Mouse (Mus musculus) A20 (cell line): Measurements from ENCODE around the gene Asb6.

Source experiments
- DNase-seq: peaks from one replicate; pipeline ENCODE4 v3.0.0-alpha.2; 2011; ENCODE audit warnings: low read depth, low spot score

Asb6 gene

GRCm38 (mm10) chr2:30796382-30796781 is 33.8 kb downstream of the Asb6 start:
- peak; percentile 62 for DNase-seq

GRCm38 (mm10) chr2:30795889-30796275 is 34.3 kb downstream of the Asb6 start:
- DNase-seq = no peak

- no peak for DNase-seq
These were observed 34.8 kb downstream of the Asb6 start for GRCm38 (mm10) chr2:30795271-30795888.

GRCm38 (mm10) chr2:30794179-30795108 is 35.7 kb downstream of the Asb6 start:
- DNase-seq = peak; percentile 92

- DNase-seq = no peak
These were observed 38.1 kb downstream of the Asb6 start for GRCm38 (mm10) chr2:30792061-30792460.

GRCm38 (mm10) chr2:30787466-30787865 is 42.7 kb downstream of the Asb6 start:
- DNase-seq = no peak

GRCm38 (mm10) chr2:30784078-30784994 is 45.8 kb downstream of the Asb6 start:
- DNase-seq = no peak

GRCm38 (mm10) chr2:30783346-30783745 is 46.8 kb downstream of the Asb6 start:
- peak; percentile 31 for DNase-seq

- no peak for DNase-seq
These were observed 47.5 kb downstream of the Asb6 start for GRCm38 (mm10) chr2:30782312-30783290.

- DNase-seq = no peak
These were observed 50.9 kb downstream of the Asb6 start for GRCm38 (mm10) chr2:30779241-30779640.

GRCm38 (mm10) chr2:30778235-30778634 is 51.9 kb downstream of the Asb6 start:
- no peak for DNase-seq

- DNase-seq = no peak
These were observed 52.9 kb downstream of the Asb6 start for GRCm38 (mm10) chr2:30777266-30777665.

GRCm38 (mm10) chr2:30775955-30776354 is 54.2 kb downstream of the Asb6 start:
- DNase-seq = peak; percentile 12

- DNase-seq = no peak
These were observed 56.7 kb downstream of the Asb6 start for GRCm38 (mm10) chr2:30773313-30774005.
